Mouse (Mus musculus) left cerebral cortex, adult 18-20 months (tissue): Measurements from ENCODE around the gene Dtl. TPM values are rescaled to one million over a fixed set of nuclear protein-coding genes. Genes with fewer than 3 reads are reported as not detected.

Experiments used
- DNase-seq, 2 experiments: peaks; one replicate each; pipeline ENCODE4 v3.0.0; 2021 to 2022; ENCODE audit warnings: low spot score in 2 of 2, mixed read lengths in 1 of 2
- long read RNA-seq, 2 experiments: library from polyadenylated mRNA; stranded (forward); transcript quantifications; one replicate each; pipeline ENCODE4 v2.0.0; 2021
- total RNA-seq, 2 experiments: library from RNA; stranded (reverse); gene quantifications; 2 replicates each; pipeline ENCODE4 v1.2.3; 2021

Gene Dtl
- 1 to 10 TPM; 8.3 to 8.8 TPM for total RNA-seq
- long read RNA-seq, experiment 1, partial matches to known transcripts = 22 of 23 reads
- long read RNA-seq, experiment 1, other reads (novel, unspliced or antisense) = 1 of 23 reads
- long read RNA-seq, experiment 2, partial matches to known transcripts = 17 of 18 reads
- long read RNA-seq, experiment 2, other reads (novel, unspliced or antisense) = 1 of 18 reads

- DNase-seq = peak; percentile 99
Measured at GRCm38 (mm10) chr1:191575458-191576247, at the start of gene Dtl, which contains the start of gene Ints7. Gene Dtl (minus strand): TSS chr1:191575544. Gene Ints7 (plus strand): TSS chr1:191575636.

DNA sequence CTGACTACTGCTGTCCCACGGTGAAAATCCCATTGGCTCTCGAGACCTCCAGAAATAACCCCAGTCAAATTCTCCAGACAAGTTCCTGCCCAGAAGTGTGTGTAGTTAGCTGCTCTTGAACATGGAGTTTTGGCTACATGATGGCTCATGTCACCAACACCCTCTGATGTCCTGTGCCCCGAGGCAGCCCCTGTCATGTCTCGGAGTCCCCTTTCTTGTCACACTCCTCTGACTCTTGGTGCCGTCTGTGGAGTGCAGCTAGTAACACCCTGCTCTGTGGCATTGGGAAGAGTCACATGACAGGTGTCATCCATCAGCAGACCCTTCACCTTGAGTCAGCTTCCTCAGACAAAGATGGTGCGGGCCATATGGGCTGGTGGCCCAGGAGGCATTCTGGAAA lies 49.7 kb upstream of the Dtl start:
- DNase-seq = no peak

DNA sequence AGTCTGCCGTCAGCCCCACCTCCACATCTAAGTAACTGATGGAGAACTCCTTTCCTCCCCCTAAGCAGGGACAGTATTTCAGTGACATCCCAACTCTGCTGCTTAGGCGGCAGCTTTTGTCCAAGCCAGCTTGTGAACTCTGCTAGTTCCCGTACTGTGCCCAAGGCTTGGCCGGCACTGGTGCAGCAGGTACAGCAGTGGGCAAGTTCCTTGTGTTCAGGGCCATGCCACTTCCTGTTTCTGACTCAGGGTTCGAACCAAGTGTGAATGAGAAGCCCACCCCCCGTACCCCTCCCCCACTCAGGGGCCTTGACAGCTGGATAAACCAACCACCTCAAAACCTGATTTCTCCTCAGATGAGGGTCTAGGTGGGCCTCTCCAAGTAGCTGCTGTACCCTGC lies 49.1 kb upstream of the Dtl start:
- DNase-seq = no peak

DNA sequence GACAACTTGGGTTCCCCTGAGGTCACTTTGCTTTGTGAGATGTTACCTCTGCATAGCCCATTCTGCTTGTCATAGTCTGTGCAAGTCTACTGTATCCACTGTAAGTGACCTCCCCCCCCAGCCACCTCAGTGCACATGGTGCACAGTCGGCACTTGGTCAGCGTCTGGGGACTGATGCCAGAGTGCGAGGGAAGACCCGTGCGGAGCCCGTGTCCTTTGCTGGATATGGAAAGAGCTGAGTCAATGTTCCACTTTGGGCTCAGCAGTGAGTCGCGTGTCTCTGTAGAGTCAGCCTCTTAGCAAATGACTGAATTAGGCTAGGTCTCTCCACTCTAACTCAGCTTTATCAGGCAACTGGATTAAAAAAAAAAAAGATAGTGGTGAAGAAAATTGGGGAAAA lies 47.5 kb upstream of the Dtl start:
- DNase-seq = peak; percentile 28 to 33

GRCm38 (mm10) chr1:191621096-191621495 lies 45.8 kb upstream of the Dtl start:
- DNase-seq = no peak

GRCm38 (mm10) chr1:191618067-191618766 lies 42.9 kb upstream of the Dtl start:
- DNase-seq = no peak

DNA sequence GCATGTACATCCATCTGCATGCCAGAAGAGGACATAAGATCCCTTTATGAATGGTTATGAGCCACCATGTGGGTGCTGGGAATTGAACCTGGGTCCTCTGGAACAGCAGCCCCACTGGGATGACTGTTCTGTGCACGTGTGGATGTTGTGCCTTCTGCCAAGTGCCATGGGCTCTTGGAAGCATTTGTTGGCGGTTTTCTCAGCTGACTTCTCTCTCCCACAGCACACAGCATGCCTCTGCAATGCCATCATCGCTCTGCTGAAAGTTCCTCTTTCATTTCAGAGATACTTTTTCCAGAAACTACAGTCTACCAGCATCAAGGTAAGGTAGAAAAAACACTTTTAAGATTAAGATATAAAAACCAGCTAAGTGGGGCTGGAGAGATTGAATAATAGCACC lies 42.2 kb upstream of the Dtl start:
- no peak for DNase-seq

DNA sequence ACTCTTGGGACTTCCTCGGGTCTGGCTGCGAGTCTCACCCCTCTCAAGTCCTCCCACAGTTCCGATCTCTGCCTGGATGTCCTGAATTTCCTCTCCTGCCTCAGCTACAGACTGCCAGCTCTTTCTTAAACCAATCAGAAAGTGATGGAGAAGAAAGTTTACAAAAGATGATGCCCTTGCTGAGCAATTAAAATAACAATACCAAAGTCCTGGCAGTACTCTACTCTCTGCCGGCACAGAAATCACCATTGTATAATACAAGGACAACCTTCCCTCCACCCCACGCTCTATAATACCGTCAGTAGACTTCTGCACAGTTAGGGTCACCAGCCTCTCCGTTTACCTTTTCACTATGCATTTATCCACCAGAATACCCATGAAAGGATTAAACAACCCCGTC lies 40.9 kb upstream of the Dtl start:
- no peak for DNase-seq

- DNase-seq = no peak
Measured at GRCm38 (mm10) chr1:191612877-191613276, 37.5 kb upstream of the Dtl start.

- peak; percentile 29 to 48 for DNase-seq
Measured at GRCm38 (mm10) chr1:191611686-191612085, 36.3 kb upstream of the Dtl start.

GRCm38 (mm10) chr1:191610357-191610756 lies 35.0 kb upstream of the Dtl start:
- DNase-seq = peak; percentile 77 to 83

DNA sequence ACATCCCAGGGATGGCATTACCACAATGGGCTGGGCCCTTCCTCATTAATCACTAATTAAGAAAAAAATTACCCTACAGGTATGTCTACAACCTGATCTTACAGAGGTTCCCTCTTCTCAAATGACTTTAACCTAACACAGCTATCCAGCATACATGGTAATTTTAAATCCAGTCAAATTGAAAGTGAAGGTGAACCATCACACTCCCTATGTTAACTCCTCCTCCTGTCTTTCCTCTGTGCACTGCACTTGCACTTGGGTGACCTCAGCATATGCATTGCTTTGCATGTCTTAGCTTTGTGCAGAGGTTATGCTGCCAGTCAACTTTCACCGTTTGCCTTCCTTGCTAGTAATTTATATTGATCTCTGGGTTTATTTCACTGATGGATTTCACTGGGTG lies 34.2 kb upstream of the Dtl start:
- no peak for DNase-seq

GRCm38 (mm10) chr1:191609051-191609450 lies 33.7 kb upstream of the Dtl start:
- no peak for DNase-seq

DNA sequence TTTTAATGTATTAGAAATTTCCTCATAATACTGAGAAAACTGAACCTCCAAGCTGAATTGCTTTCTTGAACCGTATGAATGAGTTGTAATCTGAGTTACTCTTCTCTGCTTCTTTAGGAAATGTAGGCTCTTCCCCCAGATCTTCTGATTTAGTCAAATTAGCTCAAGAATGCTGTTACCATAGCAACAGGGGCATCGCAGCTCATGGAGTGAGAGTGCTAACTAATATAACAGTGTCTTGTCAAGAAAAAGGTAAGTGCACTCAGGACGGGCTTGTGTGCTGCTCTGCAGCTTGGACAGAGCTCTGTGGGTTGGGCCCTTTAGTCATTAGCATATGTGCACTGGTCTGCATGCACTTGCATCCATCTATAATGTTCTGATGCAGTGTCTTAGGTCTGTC lies 29.3 kb upstream of the Dtl start:
- DNase-seq = no peak

- no peak for DNase-seq
Measured at GRCm38 (mm10) chr1:191599210-191599609, 23.9 kb upstream of the Dtl start.

- DNase-seq = no peak
Measured at GRCm38 (mm10) chr1:191596076-191596475, 20.7 kb upstream of the Dtl start.

DNA sequence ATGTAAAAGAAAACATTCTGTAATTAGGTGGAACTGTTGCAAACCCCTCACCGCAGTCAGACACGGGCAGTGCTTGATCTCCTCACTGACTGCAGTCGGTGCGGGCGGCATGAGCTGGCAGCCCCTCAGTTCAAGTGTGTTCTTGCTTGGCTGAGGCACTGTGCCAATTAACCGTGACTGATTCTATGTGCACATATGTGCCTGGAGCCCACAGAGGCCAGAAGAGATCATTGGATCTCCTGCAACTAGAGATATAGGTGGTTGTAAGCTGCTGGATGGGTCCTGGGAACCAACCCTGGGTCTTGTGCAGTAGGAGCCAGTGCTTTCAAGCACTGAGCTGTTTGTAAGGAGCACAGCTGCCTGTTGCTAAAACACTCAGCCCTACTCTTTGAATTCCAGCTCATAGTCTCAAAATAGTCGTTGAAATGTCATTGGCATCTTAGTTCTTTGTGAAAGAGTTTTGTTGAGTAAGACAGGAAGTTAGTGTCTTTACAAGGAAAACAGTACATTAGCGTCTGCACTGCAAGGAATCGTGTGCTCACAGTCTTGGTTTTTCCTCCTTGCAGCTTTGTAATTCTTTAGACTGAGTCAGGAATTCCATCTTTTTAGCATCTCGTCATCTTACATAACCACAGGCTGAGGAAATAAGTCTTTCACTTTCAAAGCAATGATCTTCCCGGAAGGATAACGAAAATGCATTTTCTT lies 16.8 kb upstream of the Dtl start:
- peak; percentile 19 to 25 for DNase-seq

GRCm38 (mm10) chr1:191588749-191589148 lies 13.4 kb upstream of the Dtl start:
- no peak for DNase-seq

DNA sequence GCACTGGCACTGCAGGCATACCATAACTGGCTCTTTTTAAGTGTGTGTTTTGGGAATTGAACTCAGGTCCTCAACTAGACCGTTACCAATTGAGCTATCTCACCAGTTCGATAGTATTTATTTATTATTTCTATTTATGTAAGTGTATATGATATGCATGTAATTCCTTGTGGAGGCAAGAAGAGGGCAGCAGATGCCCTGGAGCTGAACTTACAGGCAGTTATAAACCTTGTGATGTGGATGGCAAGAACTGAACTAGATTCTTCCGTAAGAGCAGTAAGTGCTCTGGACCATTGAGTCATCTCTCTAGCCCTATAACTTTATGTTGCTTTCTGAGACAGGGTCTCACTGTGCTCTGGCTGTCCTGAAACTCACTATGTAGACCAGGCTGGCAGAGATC lies 11.7 kb upstream of the Dtl start:
- DNase-seq = no peak

- no peak for DNase-seq
Measured at GRCm38 (mm10) chr1:191585704-191586103, 10.4 kb upstream of the Dtl start.

GRCm38 (mm10) chr1:191584483-191584882 lies 9.1 kb upstream of the Dtl start:
- DNase-seq = no peak

DNA sequence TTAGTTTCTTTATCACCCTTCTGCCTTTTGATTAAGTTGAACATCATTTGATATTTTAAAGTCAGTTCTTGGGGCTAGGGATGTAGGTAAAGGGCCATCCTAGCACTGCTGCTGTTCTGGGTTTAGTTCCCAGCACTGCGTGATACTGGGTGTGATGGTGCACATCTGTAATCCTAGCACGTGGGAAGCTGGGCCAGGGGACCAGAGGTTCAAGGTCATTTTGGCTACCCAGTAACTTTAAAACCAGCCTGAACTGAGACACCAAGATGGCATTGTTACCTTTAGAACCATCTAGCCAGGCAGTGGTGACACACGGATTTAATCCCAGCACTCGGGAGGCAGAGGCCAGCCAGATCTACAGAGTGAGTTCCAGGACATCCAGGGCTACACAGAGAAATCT lies 8.5 kb upstream of the Dtl start:
- DNase-seq = no peak
